Comparison of ENCODE assay signal across 8 mouse cellular contexts in the genomic region with DNA sequence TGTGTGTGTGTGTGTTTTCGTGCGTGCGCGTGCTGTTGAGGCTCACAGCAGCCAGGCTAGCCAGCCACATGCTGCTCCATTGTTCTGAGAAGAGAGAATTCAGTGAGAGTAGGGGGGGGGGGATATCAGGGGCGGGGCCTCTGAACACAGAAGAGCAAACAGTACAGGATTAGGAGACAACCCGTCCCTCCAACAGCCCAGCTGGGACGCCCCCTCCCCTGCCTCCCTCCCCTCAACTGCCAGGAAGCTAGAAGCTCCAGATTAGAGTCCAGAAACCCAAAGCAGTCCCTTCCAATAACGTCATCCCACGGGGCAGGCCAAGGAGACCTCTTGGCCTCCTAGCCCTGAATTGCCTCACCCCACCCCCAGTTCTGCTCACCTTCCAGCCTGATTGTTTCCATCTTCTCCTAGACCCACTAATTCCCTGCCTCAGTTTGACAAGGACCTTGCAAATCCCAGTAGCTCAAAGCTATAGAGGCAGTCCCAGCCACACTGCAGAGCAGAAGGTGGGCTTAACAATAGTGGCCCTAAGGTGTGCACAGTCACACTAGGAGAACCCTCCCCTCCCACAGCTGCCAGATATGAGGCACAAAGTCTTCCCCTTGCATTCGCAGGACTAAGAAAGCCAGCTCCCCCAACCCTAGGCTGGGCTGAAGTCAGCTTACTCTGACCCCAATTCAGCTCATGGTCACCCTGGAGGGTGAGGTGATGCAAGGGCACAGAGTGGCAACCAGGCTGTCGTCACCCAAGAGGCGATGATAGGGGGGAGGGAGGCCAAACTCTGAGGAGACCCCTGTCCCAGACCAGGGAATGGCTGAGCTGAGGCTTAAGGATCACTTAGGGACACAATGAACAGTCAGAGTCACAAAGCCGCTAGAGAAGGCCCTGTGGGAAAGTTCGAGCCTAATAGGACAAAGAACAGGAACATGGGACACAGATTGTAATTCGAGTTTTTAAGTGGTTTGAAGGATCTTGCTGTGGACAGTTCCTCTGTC. TPM values are rescaled to one million over a fixed set of nuclear protein-coding genes. Genes with fewer than 3 reads are reported as not detected.
DNase-seq lines count a peak whose midpoint lies in the region; ATAC-seq and TF ChIP-seq lines count a peak whose summit lies in the region.

No protein-coding gene starts in this region.

- peak; percentile 50 for DNase-seq in MEL (ENCODE audit: low read depth, low spot score)
- DNase-seq in yolk sac, embryonic 10.5 days (ENCODE audit: low spot score), result peak; percentile 50
- DNase-seq in T-cell, adult 2 months (ENCODE audit: low spot score), result no peak
- DNase-seq in gastrocnemius, postnatal 36 days, result no peak

- H3K36me3 ChIP-seq in erythroblast, embryonic 14.5 days (ENCODE audit: control insufficient read depth), result peaks cover 60% of the 10 kb centered on the region
- H3K36me3 ChIP-seq in MEL (ENCODE audit: control insufficient read depth in 1 of 2, insufficient read depth in 2 of 2, low read length in 2 of 2), result peaks cover 0 to 16% of the 10 kb centered on the region in 2 experiments; a peak in 2 of 4 replicates
- no peaks in the 10 kb centered on the region for H3K36me3 ChIP-seq in forebrain, embryonic 16.5 days (ENCODE audit: control insufficient read depth, insufficient read depth)
- H3K36me3 ChIP-seq in liver, embryonic 16.5 days (ENCODE audit: control insufficient read depth, insufficient read depth), result peaks cover 7% of the 10 kb centered on the region

- no peak for ATAC-seq in erythroblast, adult 5-6 weeks (replicated peaks; ENCODE audit: low FRiP score, poor library complexity, severe bottlenecking)
- ATAC-seq in forebrain, embryonic 16.5 days, result peak; percentile 39
- ATAC-seq in liver, embryonic 16.5 days (ENCODE audit: low read depth), result no peak

- H3K4me2 ChIP-seq in forebrain, embryonic 16.5 days (ENCODE audit: low read length), result peak overlapping the region; percentile 56
- H3K4me2 ChIP-seq in liver, embryonic 16.5 days (ENCODE audit: low read depth, low read length), result peak overlapping the region; percentile 75

- TF ChIP-seq RAD21 in MEL (IDR thresholded peaks at IDR 0.05; ENCODE audit: low read depth, low read length), result no peak

- H3K4me3 ChIP-seq in erythroblast, embryonic 14.5 days (replicated peaks), result peak overlapping the region; percentile 78
- peak overlapping the region in 1 of 2 experiments; percentile 43; a peak in 1 of 4 replicates for H3K4me3 ChIP-seq in MEL (ENCODE audit: control insufficient read depth in 1 of 2, insufficient read depth in 1 of 2, low read depth in 2 of 2, low read length in 2 of 2)
- H3K4me3 ChIP-seq in forebrain, embryonic 16.5 days (replicated peaks; ENCODE audit: low read length), result peak overlapping the region; percentile 85
- peak overlapping the region; percentile 81 for H3K4me3 ChIP-seq in liver, embryonic 16.5 days (ENCODE audit: low read depth, low read length)

- H3K79me2 ChIP-seq in MEL (ENCODE audit: control insufficient read depth, insufficient read depth, low read length, poor library complexity), result no peaks in the 10 kb centered on the region; the same call in none of the 2 replicates

- H3K4me1 ChIP-seq in erythroblast, embryonic 14.5 days (ENCODE audit: control insufficient read depth), result peaks cover 94% of the 10 kb centered on the region
- peaks cover 6 to 33% of the 10 kb centered on the region in 2 experiments for H3K4me1 ChIP-seq in MEL (ENCODE audit: control insufficient read depth in 1 of 2, insufficient read depth in 2 of 2, low read length in 2 of 2)
- peaks cover 46% of the 10 kb centered on the region for H3K4me1 ChIP-seq in forebrain, embryonic 16.5 days (replicated peaks; ENCODE audit: control insufficient read depth, insufficient read depth, low read length)
- H3K4me1 ChIP-seq in liver, embryonic 16.5 days (ENCODE audit: control insufficient read depth, low read depth, low read length), result peaks cover 83% of the 10 kb centered on the region

- no peak for TF ChIP-seq EP300 in MEL (IDR thresholded peaks at IDR 0.05; ENCODE audit: low read depth in 1 of 2, low read length in 2 of 2)

- 0 out of 2 replicates have a peak, but pooled peaks cover 2% of the 10 kb centered on the region for H3K27me3 ChIP-seq in erythroblast, embryonic 14.5 days (ENCODE audit: control insufficient read depth)
- no peaks in the 10 kb centered on the region for H3K27me3 ChIP-seq in MEL (ENCODE audit: control insufficient read depth in 1 of 2, insufficient read depth in 2 of 2, low read length in 2 of 2)
- no peaks in the 10 kb centered on the region for H3K27me3 ChIP-seq in forebrain, embryonic 16.5 days (replicated peaks; ENCODE audit: control insufficient read depth, insufficient read depth, low read length)
- no peaks in the 10 kb centered on the region for H3K27me3 ChIP-seq in liver, embryonic 16.5 days (ENCODE audit: control insufficient read depth, insufficient read depth, low read depth, low read length)

- H3K9ac ChIP-seq in MEL (ENCODE audit: control insufficient read depth, low read depth, low read length, poor library complexity, severe bottlenecking), result no peak overlapping the region
- H3K9ac ChIP-seq in forebrain, embryonic 16.5 days (replicated peaks; ENCODE audit: low read depth, low read length), result peak overlapping the region; percentile 67
- H3K9ac ChIP-seq in liver, embryonic 16.5 days (ENCODE audit: low read depth, low read length), result peak overlapping the region; percentile 84

- intact Hi-C loops in gastrocnemius, postnatal 36 days (cut with DNase I), result no loop called here

- H3K27ac ChIP-seq in MEL (ENCODE audit: control insufficient read depth, low read depth, low read length), result no peak overlapping the region
- peak overlapping the region; percentile 58 for H3K27ac ChIP-seq in forebrain, embryonic 16.5 days (ENCODE audit: low read length)
- peak overlapping the region; percentile 90 for H3K27ac ChIP-seq in liver, embryonic 16.5 days (ENCODE audit: low read length)

- no peak for TF ChIP-seq CTCF in MEL (IDR thresholded peaks at IDR 0.05 in 2 of 3, conservative IDR thresholded peaks at IDR 0.05 in 1 of 3; ENCODE audit: control insufficient read depth in 1 of 3, insufficient read depth in 1 of 3, low read depth in 2 of 3, low read length in 3 of 3, poor library complexity in 1 of 3, severe bottlenecking in 1 of 3)

- 8% methylated on average over 11 of the region's 15 CpGs for WGBS in forebrain, embryonic 16.5 days
- whole genome bisulfite sequencing in liver, embryonic 16.5 days (ENCODE audit: insufficient replicate concordance), result 28% methylated on average over 15 of the region's 15 CpGs

- TF ChIP-seq POLR2A in MEL (IDR thresholded peaks at IDR 0.05; ENCODE audit: control insufficient read depth in 1 of 2, insufficient read depth in 1 of 2, low read depth in 1 of 2, low read length in 2 of 2, poor library complexity in 1 of 2), result no peak

- no peaks in the 10 kb centered on the region for H3K9me3 ChIP-seq in erythroblast, embryonic 14.5 days (ENCODE audit: control insufficient read depth, low read length)
- H3K9me3 ChIP-seq in MEL (replicated peaks; ENCODE audit: insufficient read depth, low read length), result no peaks in the 10 kb centered on the region
- H3K9me3 ChIP-seq in forebrain, embryonic 16.5 days (ENCODE audit: control insufficient read depth, low read length), result no peaks in the 10 kb centered on the region
- no peaks in the 10 kb centered on the region for H3K9me3 ChIP-seq in liver, embryonic 16.5 days (replicated peaks; ENCODE audit: control insufficient read depth, low read length)

RNA-seq across cellular contexts. Expression of gene Carhsp1, which starts 1.6 kb away (rescaled TPM):
- polyA plus RNA-seq in erythroblast, embryonic 14.5 days (2012), result 30.7 and 31.2 TPM in 2 replicates
- 106 and 129 TPM in 2 replicates for total RNA-seq in erythroblast, adult 5-6 weeks (2015; ENCODE audit: low replicate concordance)
- total RNA-seq in erythroblast, adult 5-6 weeks (2017; ENCODE audit: low replicate concordance), result 184 and 218 TPM in 2 replicates
- total RNA-seq in MEL (2012; rRNA removed), result 19.5 and 21.4 TPM in 2 replicates
- 10 to 100 TPM in 1 of 2 experiments, not detected in 1; 28.0 TPM for polyA plus RNA-seq in MEL (2012; ENCODE audit: insufficient read depth in 1 of 2, insufficient read length in 2 of 2, low read depth in 1 of 2, low replicate concordance in 2 of 2, missing spikeins in 1 of 2)
- polyA plus RNA-seq in forebrain, embryonic 16.5 days (2015; fragmentation: Nextera tagmentation; extraction: Ambion mirVana), result 181 and 200 TPM in 2 replicates
- 95.2 and 96.6 TPM in 2 replicates for polyA plus RNA-seq in liver, embryonic 16.5 days (2015; fragmentation: Nextera tagmentation; extraction: Ambion mirVana)
- total RNA-seq in gastrocnemius, postnatal 36 days (2021), result 1 to 10 TPM; 5.4 to 6.4 TPM

RNA-seq across cellular contexts. Expression of gene Gm5767, which starts 10.2 kb away (rescaled TPM):
- not detected in 2 replicates for polyA plus RNA-seq in erythroblast, embryonic 14.5 days (2012)
- total RNA-seq in erythroblast, adult 5-6 weeks (2015; ENCODE audit: low replicate concordance), result not detected in 2 replicates
- total RNA-seq in erythroblast, adult 5-6 weeks (2017; ENCODE audit: low replicate concordance), result not detected in 2 replicates
- total RNA-seq in MEL (2012; rRNA removed), result not detected in 2 replicates
- polyA plus RNA-seq in MEL (2012; ENCODE audit: insufficient read depth in 1 of 2, insufficient read length in 2 of 2, low read depth in 1 of 2, low replicate concordance in 2 of 2, missing spikeins in 1 of 2), result not detected
- polyA plus RNA-seq in forebrain, embryonic 16.5 days (2015; fragmentation: Nextera tagmentation; extraction: Ambion mirVana), result not detected in 2 replicates
- 0.15 TPM in 1 of 2 replicates, not detected in the other for polyA plus RNA-seq in liver, embryonic 16.5 days (2015; fragmentation: Nextera tagmentation; extraction: Ambion mirVana)
- not detected for total RNA-seq in gastrocnemius, postnatal 36 days (2021)

RNA-seq across cellular contexts. Expression of gene Tmem186, which starts 32.8 kb away (rescaled TPM):
- polyA plus RNA-seq in erythroblast, embryonic 14.5 days (2012), result 0.31 and 0.35 TPM in 2 replicates
- 4.2 and 6.7 TPM in 2 replicates for total RNA-seq in erythroblast, adult 5-6 weeks (2015; ENCODE audit: low replicate concordance)
- total RNA-seq in erythroblast, adult 5-6 weeks (2017; ENCODE audit: low replicate concordance), result 1.8 and 5.6 TPM in 2 replicates
- total RNA-seq in MEL (2012; rRNA removed), result 18.4 and 22.5 TPM in 2 replicates
- 10 to 100 TPM; 18.9 to 99.9 TPM for polyA plus RNA-seq in MEL (2012; ENCODE audit: insufficient read depth in 1 of 2, insufficient read length in 2 of 2, low read depth in 1 of 2, low replicate concordance in 2 of 2, missing spikeins in 1 of 2)
- 26.8 and 27.8 TPM in 2 replicates for polyA plus RNA-seq in forebrain, embryonic 16.5 days (2015; fragmentation: Nextera tagmentation; extraction: Ambion mirVana)
- polyA plus RNA-seq in liver, embryonic 16.5 days (2015; fragmentation: Nextera tagmentation; extraction: Ambion mirVana), result 8.9 and 9.7 TPM in 2 replicates
- 10 to 100 TPM in 1 of 2 experiments, 1 to 10 TPM in 1; 8.9 to 12.5 TPM for total RNA-seq in gastrocnemius, postnatal 36 days (2021)

RNA-seq across cellular contexts. Expression of gene Pmm2, which starts 32.9 kb away (rescaled TPM):
- polyA plus RNA-seq in erythroblast, embryonic 14.5 days (2012), result 1.6 and 2.7 TPM in 2 replicates
- total RNA-seq in erythroblast, adult 5-6 weeks (2015; ENCODE audit: low replicate concordance), result 27.2 and 40.7 TPM in 2 replicates
- total RNA-seq in erythroblast, adult 5-6 weeks (2017; ENCODE audit: low replicate concordance), result 52.6 and 60.8 TPM in 2 replicates
- total RNA-seq in MEL (2012; rRNA removed), result 44.5 and 53.4 TPM in 2 replicates
- polyA plus RNA-seq in MEL (2012; ENCODE audit: insufficient read depth in 1 of 2, insufficient read length in 2 of 2, low read depth in 1 of 2, low replicate concordance in 2 of 2, missing spikeins in 1 of 2), result 10 to 100 TPM in 1 of 2 experiments, not detected in 1; 96.0 TPM
- 48.1 and 53.4 TPM in 2 replicates for polyA plus RNA-seq in forebrain, embryonic 16.5 days (2015; fragmentation: Nextera tagmentation; extraction: Ambion mirVana)
- 29.5 and 30.1 TPM in 2 replicates for polyA plus RNA-seq in liver, embryonic 16.5 days (2015; fragmentation: Nextera tagmentation; extraction: Ambion mirVana)
- 10 to 100 TPM; 16.4 to 18.3 TPM for total RNA-seq in gastrocnemius, postnatal 36 days (2021)

Comparison
In these comparisons a context has a peak if more than half of its experiments do, and no peak if none do; other contexts are left out.
1. DNase-seq: peak in MEL (single experiment) and yolk sac, embryonic 10.5 days (single experiment); none in T-cell, adult 2 months (single experiment) and gastrocnemius, postnatal 36 days (0 of 2).